Mouse (Mus musculus) ES-E14 (cell line): ENCODE results near the gene Gm136. TPM values are rescaled to one million over a fixed set of nuclear protein-coding genes. Genes with fewer than 3 reads are reported as not detected.
A peak's percentile ranks its signal among the peaks of the same experiment; 100 is the strongest.
"Not testable (repeated sequence)": the region's sequence is repeated elsewhere in the genome, so short reads cannot be mapped to it uniquely, and the experiment has no call there.

Source experiments
- DNase-seq: peaks from one replicate; pipeline ENCODE4 v3.0.0-alpha.2; 2013; ENCODE audit warnings: low read depth, low spot score
- H3K27ac ChIP-seq: 2 replicates; pipeline ENCODE4 v1.5.1; 2012; ENCODE audit warnings: low read depth, mild to moderate bottlenecking, low read length, moderate library complexity, mixed read lengths; ENCODE audit not compliant: poor library complexity, insufficient read depth, severe bottlenecking
- H3K36me3 ChIP-seq: 2 replicates; pipeline ENCODE4 v1.6.1; 2012; ENCODE audit warnings: mild to moderate bottlenecking, low read length, moderate library complexity, mixed read lengths; ENCODE audit not compliant: control insufficient read depth, poor library complexity, insufficient read depth, severe bottlenecking
- H3K4me1 ChIP-seq, 2 experiments: fragments of 150-350 bp in 1 of 2; sonication (generic) in 1 of 2; 2 replicates each; pipeline ENCODE4 v1.6.1; 2012; ENCODE audit warnings: low read length in 2 of 2, mild to moderate bottlenecking in 1 of 2, mixed read lengths in 1 of 2; ENCODE audit not compliant: control insufficient read depth in 2 of 2, insufficient read depth in 2 of 2, poor library complexity in 1 of 2
- H3K4me3 ChIP-seq, 2 experiments: fragments of 150-350 bp in 1 of 2; sonication (generic) in 1 of 2; 2 replicates each; pipeline ENCODE4 v1.5.1; 2012; ENCODE audit warnings: low read length in 2 of 2, low read depth in 1 of 2, mild to moderate bottlenecking in 1 of 2, mixed read lengths in 1 of 2; ENCODE audit not compliant: insufficient read depth in 1 of 2, poor library complexity in 1 of 2, severe bottlenecking in 1 of 2
- H3K9ac ChIP-seq: 2 replicates; pipeline ENCODE4 v1.6.1; 2012; ENCODE audit warnings: low read depth, mild to moderate bottlenecking, low read length, mixed read lengths; ENCODE audit not compliant: poor library complexity, insufficient read depth, severe bottlenecking
- H3K9me3 ChIP-seq: fragments of 150-350 bp; sonication (generic); 2 replicates; pipeline ENCODE4 v1.6.1; 2012; ENCODE audit warnings: low read depth, mild to moderate bottlenecking, low read length; ENCODE audit not compliant: control insufficient read depth, insufficient read depth
- CHD2 ChIP-seq: IDR thresholded peaks from 2 replicates; pipeline ENCODE4 v1.6.1; 2014; ENCODE audit warnings: mild to moderate bottlenecking, low read depth, low read length, inconsistent platforms
- HCFC1 ChIP-seq: IDR thresholded peaks from 2 replicates; pipeline ENCODE4 v1.6.1; 2012; ENCODE audit warnings: low read length, inconsistent platforms, borderline replicate concordance; ENCODE audit not compliant: insufficient read depth
- MAFK ChIP-seq: IDR thresholded peaks from 2 replicates; pipeline ENCODE4 v1.6.1; 2014; ENCODE audit warnings: mild to moderate bottlenecking, low read depth, low read length, inconsistent platforms; ENCODE audit not compliant: insufficient read depth
- ZC3H11A ChIP-seq: IDR thresholded peaks from 2 replicates; pipeline ENCODE4 v1.6.1; 2012; ENCODE audit warnings: low read depth, mild to moderate bottlenecking, inconsistent platforms, low read length, borderline replicate concordance
- ZNF384 ChIP-seq: IDR thresholded peaks from 2 replicates; pipeline ENCODE4 v1.6.1; 2012; ENCODE audit warnings: low read depth, low read length, inconsistent platforms
- in situ Hi-C, 2 experiments: fragments of 600-800 bp; cut with MboI; formaldehyde crosslinking; loops; one replicate each; pipeline ENCODE4 v1.15.1; 2025; ENCODE audit warnings: low sequenced_read_pairs in 2 of 2, inconsistent platforms in 1 of 2; ENCODE audit not compliant: unreplicated experiment in 2 of 2
- total RNA-seq: library from RNA; depleted of rRNA; stranded (reverse); fragments of 300-350 nt; gene quantifications from 2 replicates; pipeline ENCODE4 v1.2.3, GENCODE M21; 2012

The Gm136 gene
- total RNA-seq, 1 experiment: not detected

DNA sequence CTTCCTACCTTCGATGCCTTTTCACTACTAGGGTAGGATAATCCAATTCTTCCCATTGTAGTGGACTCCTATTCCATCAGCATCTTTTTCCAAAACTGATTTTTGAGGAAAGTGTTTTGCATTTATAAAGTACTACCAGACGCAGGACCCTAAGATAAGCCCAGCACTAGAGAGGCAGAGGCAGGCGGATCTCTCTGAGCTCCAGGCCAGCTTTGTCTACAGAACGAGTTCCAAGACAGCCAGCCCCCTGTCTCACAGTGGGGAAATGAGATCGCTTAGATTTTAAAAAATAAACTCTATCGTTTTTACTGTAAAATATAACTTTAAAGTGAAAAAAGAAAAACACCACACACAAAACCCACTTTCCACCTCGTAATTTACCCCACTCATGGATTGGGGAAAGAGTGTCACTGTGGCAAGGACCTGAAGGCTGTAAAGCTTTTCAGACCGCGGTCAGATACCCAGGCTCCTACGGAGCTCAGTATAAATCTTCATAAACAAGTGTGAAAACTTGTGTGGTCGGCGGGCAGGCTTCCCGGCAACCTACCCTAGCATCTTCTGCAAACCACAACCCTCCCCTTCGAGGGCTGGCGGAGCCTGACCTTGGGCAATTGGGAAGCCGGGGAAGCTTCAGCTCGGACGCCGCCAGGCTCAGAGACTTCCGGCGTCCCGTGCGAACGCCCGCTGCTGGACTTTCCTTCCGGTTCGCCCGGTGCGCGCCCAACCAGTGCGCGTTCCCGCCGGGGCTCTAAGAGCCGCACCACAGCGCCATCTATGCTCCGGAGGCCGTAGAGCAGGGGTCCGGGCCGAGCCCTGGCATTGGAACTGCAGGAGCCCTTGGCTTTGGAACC, 21.8 kb upstream of the Gm136 start, which contains the start of gene Smim8:
Gene Smim8, minus strand, starts transcription at position 747 of the 851 bp plus-strand sequence.
- Histone ChIP-seq H3K9ac (peak within 1 kb of the TSS; percentile 89), H3K9me3 (no peaks in the 10 kb centered on the region), H3K27ac (peak within 1 kb of the TSS; percentile 74), H3K4me1 (peaks cover 3 to 5% of the 10 kb centered on the region in 2 experiments; a peak in 3 of 4 replicates), H3K4me3 (peak within 1 kb of the TSS; percentile 86 to 93), H3K36me3 (no peaks in the 10 kb centered on the region)
- peak; percentile 86 for DNase-seq
- TF ChIP-seq MAFK (no peak), HCFC1 (peak; percentile 77), ZNF384 (no peak), CHD2 (no peak), ZC3H11A (no peak)
- in situ Hi-C loops: no loop called here

DNA sequence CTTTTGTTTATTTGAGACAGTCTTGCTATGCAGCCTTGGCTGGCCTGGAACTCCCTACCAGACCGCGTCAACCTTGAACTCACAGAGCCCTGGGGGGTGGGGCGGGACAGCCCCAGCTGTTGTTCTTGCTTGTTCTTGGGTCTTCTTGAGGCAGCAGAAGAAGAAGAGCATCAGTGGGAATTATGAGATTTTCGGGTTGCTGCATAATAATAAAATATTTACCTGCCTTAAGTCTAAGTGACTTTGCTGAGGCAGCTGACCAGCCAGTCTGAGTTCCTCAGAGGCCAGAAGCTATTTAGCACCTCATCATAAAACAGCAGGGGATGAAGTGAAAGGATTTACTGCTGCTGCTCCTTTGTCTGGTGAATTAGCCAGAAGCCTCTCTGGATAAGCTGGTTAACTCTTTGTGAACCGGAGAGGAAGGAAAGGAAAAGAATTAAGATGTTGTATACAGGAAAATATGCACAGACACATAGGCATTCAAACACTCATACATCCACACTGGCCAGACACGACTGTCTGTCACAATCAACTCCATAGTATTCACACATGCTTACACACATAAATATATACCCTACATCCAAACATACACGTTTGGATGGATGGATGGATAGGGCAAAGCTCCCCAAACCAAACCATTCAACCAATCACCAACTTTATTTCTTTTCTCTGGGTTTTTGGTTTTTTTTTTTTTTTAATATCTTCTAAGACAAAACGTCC, 15.7 kb upstream of the Gm136 start:
- H3K27ac ChIP-seq: peak overlapping the region; percentile 14; the same call in 1 of the 2 replicates

DNA sequence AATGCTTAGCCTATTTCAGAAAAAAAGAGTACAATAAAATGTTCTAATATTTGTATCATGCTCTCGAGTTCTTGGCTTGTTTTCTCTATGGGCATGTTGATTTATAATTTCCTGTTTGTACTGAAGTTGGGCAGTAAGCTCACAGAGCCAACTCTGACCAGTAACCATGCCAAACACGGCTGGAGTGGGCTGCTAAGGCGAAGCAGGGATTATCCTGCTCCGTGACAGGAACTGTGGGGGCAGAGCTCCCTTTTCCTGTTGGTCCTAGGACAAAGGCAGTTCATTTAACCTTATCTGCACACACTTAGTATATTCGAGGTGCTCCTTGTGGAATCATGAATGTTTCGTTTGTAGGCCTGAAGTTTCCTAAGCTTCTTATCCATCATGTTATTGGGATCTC, 6.8 kb downstream of the Gm136 start:
- no peak for DNase-seq
- Histone ChIP-seq H3K9ac (no peak overlapping the region), H3K36me3 (no peaks in the 10 kb centered on the region), H3K4me3 (no peak overlapping the region), H3K4me1 (no peaks in the 10 kb centered on the region), H3K27ac (no peak overlapping the region), H3K9me3 (no peaks in the 10 kb centered on the region)
- in situ Hi-C loops: no loop called here
- TF ChIP-seq HCFC1: no peak
- no peak for TF ChIP-seq ZC3H11A
- no peak for TF ChIP-seq ZNF384
- no peak for TF ChIP-seq CHD2
- no peak for TF ChIP-seq MAFK

More for the DNA sequence above, 15.7 kb upstream of the Gm136 start:
- Histone ChIP-seq H3K36me3 (no peaks in the 10 kb centered on the region; the same call in 1 of the 2 replicates), H3K4me3 (peak overlapping the region in 1 of 2 experiments; percentile 12; a peak in 1 of 4 replicates), H3K9me3 (no peaks in the 10 kb centered on the region), H3K9ac (no peak overlapping the region), H3K4me1 (peaks cover 4 to 6% of the 10 kb centered on the region in 2 experiments)
- in situ Hi-C loops: no loop called here
- no peak for TF ChIP-seq ZC3H11A
- peak; percentile 70 for TF ChIP-seq MAFK
- no peak for TF ChIP-seq ZNF384
- TF ChIP-seq CHD2: 0 out of 2 replicates have a peak, but pooled peaks have one; percentile 48
- peak; percentile 72 for DNase-seq

DNA sequence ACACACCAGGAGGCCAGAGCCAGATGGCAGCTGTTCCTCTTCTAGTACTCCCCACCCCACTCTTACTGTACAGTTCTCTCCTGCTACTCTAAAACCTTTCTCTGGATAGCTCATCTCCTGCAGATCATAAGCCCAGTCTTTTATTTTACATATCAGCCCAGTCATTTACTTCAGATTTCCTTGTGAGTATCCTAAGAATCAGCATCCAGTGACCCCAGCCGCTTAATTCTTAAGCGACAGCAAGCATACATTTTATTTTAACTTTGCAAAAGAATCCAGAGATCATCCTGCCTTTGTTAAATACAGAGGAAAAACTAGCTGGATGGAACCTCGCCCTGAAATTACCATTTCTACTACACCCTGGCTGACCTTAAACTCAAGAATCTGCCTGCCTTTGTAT, 21.6 kb downstream of the Gm136 start:
- in situ Hi-C loops: no loop called here
- Histone ChIP-seq H3K4me1 (peaks cover 0 to 3% of the 10 kb centered on the region in 2 experiments; a peak in 2 of 4 replicates), H3K4me3 (no peak overlapping the region), H3K9me3 (no peaks in the 10 kb centered on the region), H3K9ac (no peak overlapping the region), H3K36me3 (no peaks in the 10 kb centered on the region), H3K27ac (no peak overlapping the region)
- TF ChIP-seq CHD2 (0 out of 2 replicates have a peak, but pooled peaks have one; percentile 43), ZC3H11A (no peak)
- DNase-seq: no peak

DNA sequence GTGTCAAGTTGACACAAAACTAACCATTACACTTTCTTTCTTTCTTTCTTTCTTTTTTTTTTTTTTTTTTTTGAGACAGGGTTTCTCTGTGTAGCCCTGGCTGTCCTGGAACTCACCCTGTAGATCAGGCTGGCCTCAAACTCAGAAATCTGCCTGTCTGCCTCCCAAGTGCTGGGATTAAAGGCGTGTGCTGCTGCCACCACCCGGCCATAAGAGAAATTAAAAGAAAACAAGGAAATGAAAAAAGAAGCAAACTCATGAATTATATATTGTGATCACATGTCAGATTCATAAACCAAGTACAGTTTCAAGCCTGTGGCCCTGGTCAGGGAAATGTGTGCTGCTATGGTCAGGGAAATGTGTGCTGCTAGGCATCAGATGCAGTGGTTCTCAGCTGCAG, 22.6 kb downstream of the Gm136 start:
- H3K4me1 ChIP-seq, H3K9me3 ChIP-seq, H3K27ac ChIP-seq, in situ Hi-C loops, H3K9ac ChIP-seq, DNase-seq, H3K4me3 ChIP-seq, H3K36me3 ChIP-seq: not testable (repeated sequence)
